Mouse (Mus musculus): ENCODE results near the gene Pla2g4a.

The Pla2g4a gene

DNA sequence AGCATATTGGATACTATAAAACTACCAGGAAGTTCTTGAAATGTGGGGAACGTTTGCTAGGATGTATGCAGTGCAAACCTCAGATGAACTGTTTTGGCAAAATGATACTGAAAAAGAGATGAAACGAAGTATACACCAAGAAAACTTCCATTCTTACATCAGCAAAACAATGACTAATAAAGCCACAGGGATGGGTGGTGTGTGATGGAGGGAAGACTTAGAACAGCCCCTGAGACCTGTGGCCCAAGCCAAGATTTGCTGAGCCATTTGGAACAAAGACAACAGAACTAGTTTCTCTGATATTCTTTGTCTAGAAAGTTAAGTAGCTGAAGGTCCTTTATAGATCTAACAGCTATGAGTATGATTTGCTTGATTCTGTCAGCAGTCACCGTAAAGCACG is 105.5 kb downstream of the Pla2g4a start:
- no peak for DNase-seq (ENCODE audit: inconsistent ontology term)

- no peak for DNase-seq (ENCODE audit: inconsistent ontology term)
Observed at GRCm38 (mm10) chr1:149854867-149855266, 106.2 kb downstream of the Pla2g4a start.

DNA sequence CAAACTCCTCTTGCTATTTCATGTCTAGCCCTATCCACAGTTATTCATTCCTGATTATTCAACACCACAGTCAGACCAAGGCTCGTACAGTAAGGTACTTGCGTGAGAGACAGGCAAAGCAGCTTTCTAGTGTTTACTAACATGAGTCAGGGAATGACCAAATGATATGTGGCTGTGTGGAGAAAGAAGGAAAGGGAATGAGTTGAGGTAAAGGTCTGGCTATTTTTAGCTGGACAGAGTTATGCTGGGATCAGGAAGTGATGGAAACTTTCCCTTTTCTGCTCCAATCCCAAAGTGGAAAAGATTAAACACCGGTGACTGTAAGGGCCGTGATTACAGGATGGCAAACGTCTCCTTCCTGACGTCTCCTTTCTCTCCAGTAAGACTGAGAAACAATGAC is 114.4 kb downstream of the Pla2g4a start:
- DNase-seq (ENCODE audit: inconsistent ontology term): no peak

GRCm38 (mm10) chr1:149841845-149842244 is 119.2 kb downstream of the Pla2g4a start:
- no peak for DNase-seq (ENCODE audit: inconsistent ontology term)

DNA sequence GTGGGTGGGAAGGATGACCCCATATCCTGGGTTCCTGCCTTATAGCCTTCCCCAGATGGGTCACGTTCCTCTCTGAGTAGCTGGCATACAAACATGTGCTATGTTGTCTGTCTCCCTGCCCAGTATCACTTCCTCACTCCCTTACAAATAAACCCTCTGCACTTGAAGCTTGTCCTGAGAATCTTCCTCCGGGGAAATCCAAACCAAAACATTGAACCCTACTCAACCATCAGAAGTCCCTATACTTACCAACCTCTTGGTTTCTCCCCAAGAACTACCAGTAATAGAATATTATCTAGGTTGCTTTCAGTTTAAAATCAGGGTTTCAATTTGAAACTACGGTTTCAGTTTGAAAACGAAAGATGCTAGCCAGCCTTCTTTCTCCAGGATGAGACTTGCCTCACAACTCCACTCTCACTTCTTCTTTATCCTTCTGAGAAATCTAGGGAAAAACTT is 120.1 kb downstream of the Pla2g4a start:
- DNase-seq (ENCODE audit: inconsistent ontology term): no peak

GRCm38 (mm10) chr1:149840312-149840930 is 120.7 kb downstream of the Pla2g4a start:
- no peak for DNase-seq (ENCODE audit: inconsistent ontology term)

DNA sequence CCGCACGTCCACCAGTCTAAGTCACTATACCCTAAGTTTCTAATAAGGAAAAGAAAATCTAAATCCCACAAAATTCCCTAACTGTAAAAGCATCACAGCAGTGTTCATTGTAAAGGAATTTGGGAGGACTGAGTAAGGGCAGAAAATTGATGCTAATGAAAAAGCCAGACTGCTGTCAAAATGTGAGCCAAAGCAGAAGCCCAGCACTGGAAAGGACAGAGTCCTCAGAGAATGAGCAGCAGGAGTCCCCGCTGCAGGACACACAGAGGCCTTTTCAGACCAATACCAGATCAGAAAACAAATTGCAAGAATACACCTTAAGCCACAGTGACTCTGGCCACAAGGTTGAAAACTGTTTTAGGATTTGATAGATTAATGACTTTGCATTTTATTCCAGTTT is 124.6 kb downstream of the Pla2g4a start:
- DNase-seq (ENCODE audit: inconsistent ontology term): no peak

DNA sequence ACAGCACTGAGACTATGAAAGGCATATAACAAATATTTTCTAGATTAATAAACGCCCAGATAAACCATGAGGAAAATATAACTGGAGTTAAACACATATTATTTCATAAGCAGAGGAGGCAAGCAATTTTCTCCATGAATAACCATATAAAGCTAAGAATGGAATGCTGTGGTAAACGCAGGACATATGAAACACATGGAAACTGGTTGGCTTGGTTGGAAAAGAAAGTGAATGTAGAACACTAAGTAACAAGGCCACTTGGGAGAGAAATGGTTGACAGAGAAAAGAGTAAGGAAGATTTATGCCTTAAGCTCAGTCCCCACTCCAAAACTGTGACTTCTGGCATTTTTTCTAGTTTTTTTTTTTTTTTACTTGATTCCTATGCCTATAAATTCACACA is 127.2 kb downstream of the Pla2g4a start:
- peak; percentile 29 for DNase-seq (ENCODE audit: inconsistent ontology term)

GRCm38 (mm10) chr1:149832952-149833351 is 128.1 kb downstream of the Pla2g4a start:
- peak; percentile 42 for DNase-seq (ENCODE audit: inconsistent ontology term)

DNA sequence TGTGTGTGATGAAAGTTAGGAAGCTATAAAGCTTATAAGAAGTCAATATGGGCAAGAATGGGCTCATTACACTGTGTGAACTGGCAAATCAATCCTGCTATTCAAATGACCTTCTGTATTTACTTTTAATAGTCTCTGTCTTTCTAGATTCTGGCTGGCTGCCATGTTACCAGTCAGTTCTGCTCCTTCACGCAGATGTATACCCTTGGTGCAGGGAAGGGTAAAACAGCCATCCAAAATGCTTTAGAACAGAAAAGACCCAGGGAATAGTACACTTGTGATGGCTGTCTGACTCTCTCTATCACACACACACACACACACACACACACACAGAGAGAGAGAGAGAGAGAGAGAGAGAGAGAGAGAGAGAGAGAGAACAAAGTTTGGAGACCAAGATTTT is 128.6 kb downstream of the Pla2g4a start:
- DNase-seq (ENCODE audit: inconsistent ontology term): no peak

GRCm38 (mm10) chr1:149831100-149831499 is 130.0 kb downstream of the Pla2g4a start:
- no peak for DNase-seq (ENCODE audit: inconsistent ontology term)

GRCm38 (mm10) chr1:149813616-149814345 is 147.3 kb downstream of the Pla2g4a start:
- DNase-seq (ENCODE audit: inconsistent ontology term): peak; percentile 18

DNA sequence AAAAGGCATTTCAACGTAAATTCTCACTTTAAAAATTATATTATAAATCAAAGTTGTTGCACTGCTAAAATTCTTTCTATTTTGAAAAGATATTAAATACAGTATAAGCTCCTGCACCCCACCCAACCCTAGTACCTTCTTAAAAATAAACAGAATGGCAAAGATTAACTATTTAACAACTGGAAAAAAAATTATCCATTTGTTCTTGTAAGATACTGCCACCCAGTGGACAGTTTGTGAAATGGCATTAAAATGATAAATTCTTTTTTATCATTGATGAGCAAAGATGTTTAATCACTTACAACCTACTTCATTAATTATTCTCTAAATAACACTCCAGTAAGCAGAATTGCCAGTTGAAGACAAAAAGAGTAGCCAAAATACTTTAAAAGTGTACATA is 151.6 kb downstream of the Pla2g4a start:
- DNase-seq (ENCODE audit: inconsistent ontology term): no peak
